Mouse (Mus musculus) kidney, adult 8-10 months (tissue): Measurements from ENCODE around the gene Serpina3n.
A peak's percentile ranks its signal among the peaks of the same experiment; 100 is the strongest.
"Not testable (repeated sequence)": the region's sequence is repeated elsewhere in the genome, so short reads cannot be mapped to it uniquely, and the experiment has no call there.

Experiments
- DNase-seq, 2 experiments: peaks; one replicate each; pipeline ENCODE4 v3.0.0; 2022

The Serpina3n gene

GRCm38 (mm10) chr12:104406454-104406885, at the start of gene Serpina3n:
Gene Serpina3n, plus strand, starts transcription at chr12:104406729.
- no peak for DNase-seq

GRCm38 (mm10) chr12:104369986-104370385, 36.5 kb upstream of the Serpina3n start:
- no peak for DNase-seq

GRCm38 (mm10) chr12:104377179-104377578, 29.4 kb upstream of the Serpina3n start:
- not testable (repeated sequence) for DNase-seq

GRCm38 (mm10) chr12:104378351-104378750, 28.2 kb upstream of the Serpina3n start:
- peak in 1 of 2 experiments; percentile 29 for DNase-seq

GRCm38 (mm10) chr12:104378815-104379214, 27.7 kb upstream of the Serpina3n start:
- not testable (repeated sequence) for DNase-seq

GRCm38 (mm10) chr12:104379856-104380255, 26.7 kb upstream of the Serpina3n start:
- no peak for DNase-seq

GRCm38 (mm10) chr12:104381071-104381604, 25.4 kb upstream of the Serpina3n start:
- not testable (repeated sequence) for DNase-seq

GRCm38 (mm10) chr12:104385987-104386386, 20.5 kb upstream of the Serpina3n start:
- DNase-seq: not testable (repeated sequence)

- DNase-seq: not testable (repeated sequence)
Measured at GRCm38 (mm10) chr12:104386878-104387277, 19.7 kb upstream of the Serpina3n start.

- no peak for DNase-seq
Measured at GRCm38 (mm10) chr12:104388477-104388876, 18.1 kb upstream of the Serpina3n start.

- DNase-seq: not testable (repeated sequence)
Measured at GRCm38 (mm10) chr12:104391057-104391456, 15.5 kb upstream of the Serpina3n start.

GRCm38 (mm10) chr12:104403968-104404367, 2.6 kb upstream of the Serpina3n start:
- no peak for DNase-seq

- DNase-seq: no peak
Measured at GRCm38 (mm10) chr12:104412507-104412906, 6.0 kb downstream of the Serpina3n start.

GRCm38 (mm10) chr12:104414576-104414975, 8.0 kb downstream of the Serpina3n start:
- DNase-seq: no peak

- no peak for DNase-seq
Measured at GRCm38 (mm10) chr12:104415625-104416315, 9.2 kb downstream of the Serpina3n start.

GRCm38 (mm10) chr12:104418340-104419135, 12.0 kb downstream of the Serpina3n start:
- DNase-seq: peak; percentile 53 to 78

GRCm38 (mm10) chr12:104419136-104419462, 12.6 kb downstream of the Serpina3n start:
- DNase-seq: no peak

- DNase-seq: peak; percentile 32 to 48
Measured at GRCm38 (mm10) chr12:104422615-104423392, 16.3 kb downstream of the Serpina3n start.

GRCm38 (mm10) chr12:104425591-104425990, 19.1 kb downstream of the Serpina3n start:
- DNase-seq: no peak

- DNase-seq: peak in 1 of 2 experiments; percentile 16
Measured at GRCm38 (mm10) chr12:104426915-104427314, 20.4 kb downstream of the Serpina3n start.

GRCm38 (mm10) chr12:104431359-104431758, 24.8 kb downstream of the Serpina3n start:
- no peak for DNase-seq

- DNase-seq: no peak
Measured at GRCm38 (mm10) chr12:104433214-104433613, 26.7 kb downstream of the Serpina3n start.
